Mouse (Mus musculus): ENCODE results near the gene Ppp1r12b.

DNA sequence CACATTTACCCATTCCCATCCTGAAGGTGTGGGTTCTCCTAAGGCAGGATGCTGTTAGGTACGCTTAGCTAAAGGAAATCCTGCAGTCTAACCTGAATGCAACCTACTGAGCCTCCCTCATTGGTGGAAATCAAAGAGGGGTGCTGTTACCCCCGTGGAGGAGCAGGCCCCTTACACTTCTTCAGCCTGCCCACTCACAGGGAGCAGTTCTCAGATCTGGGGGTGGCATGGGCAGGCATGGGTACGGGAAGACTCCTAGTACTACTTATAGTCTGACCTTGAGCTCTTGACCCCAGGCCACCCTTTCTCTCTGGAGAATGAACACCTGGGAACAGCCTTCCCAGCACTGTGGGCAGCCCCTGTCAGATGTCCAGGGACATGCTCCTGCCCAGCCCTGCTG, 248.2 kb downstream of the Ppp1r12b start:
- TF ChIP-seq POLR2A (IDR thresholded peaks at IDR 0.05; ENCODE audit: insufficient read depth, low read length) (no peak), CTCF (IDR thresholded peaks at IDR 0.05; ENCODE audit: low read depth, low read length) (no peak), EP300 (IDR thresholded peaks at IDR 0.05; ENCODE audit: insufficient read depth, low read depth, low read length) (no peak)

Measured in ES-Bruce4 (cell line).